8 mouse cellular contexts compared by ENCODE assay signal in the genomic region with DNA sequence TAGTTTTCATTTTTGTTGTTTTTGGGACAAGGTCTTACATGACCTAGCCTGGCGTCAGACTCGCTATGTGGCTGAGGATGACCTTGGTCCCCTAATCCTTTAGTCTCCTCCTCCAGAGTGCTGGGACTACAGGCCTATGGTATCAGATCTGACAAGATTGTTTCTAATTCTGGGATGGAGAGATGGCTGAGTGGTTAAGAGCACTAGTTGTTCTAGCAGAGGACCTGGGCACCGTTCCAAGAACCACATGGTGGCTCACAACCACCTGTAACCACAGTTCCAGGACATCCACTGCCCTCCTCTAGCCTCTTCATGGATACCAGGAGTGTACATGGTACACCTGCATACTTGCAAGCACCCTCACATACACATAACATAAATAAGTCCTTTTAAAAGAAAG. TPM values are rescaled to one million over a fixed set of nuclear protein-coding genes. Genes with fewer than 3 reads are reported as not detected.
DNase-seq lines count a peak whose midpoint lies in the region; ATAC-seq lines count a peak whose summit lies in the region.
"Had no signal": no experiment of that assay in that cellular context is flagged by ENCODE, and none has a peak within 500 bp of the region (broad histone marks: within the 10 kb centered on the region; RNA-seq: fewer than 3 reads in every experiment).

No protein-coding gene starts in this region.

- ATAC-seq in megakaryocyte-erythroid progenitor cell, adult 5-6 weeks (replicated peaks; ENCODE audit: low FRiP score, low TSS enrichment, poor library complexity, severe bottlenecking): peak; percentile 33; the same call in 1 of the 2 replicates
- ATAC-seq in CD4-positive, CD25-positive, alpha-beta regulatory T cell, adult 4 months: no peak

- peak; percentile 51 for DNase-seq in kidney, postnatal 10 days
- DNase-seq in kidney, adult 11 months: no peak
- DNase-seq in adrenal gland, adult 8-10 months: peak; percentile 43
- peak; percentile 30 to 41 for DNase-seq in heart, adult 9 months (ENCODE audit: low spot score in 2 of 2)
- DNase-seq in layer of hippocampus, adult 9-11 months: no peak
- DNase-seq: embryo, embryonic 11 days had no signal

RNA-seq across cellular contexts. Expression of a gene that starts 21.2 kb away (rescaled TPM):
- total RNA-seq in adrenal gland, adult 8-10 months (2022): 1 to 10 TPM; 1.7 to 8.6 (median 5.1) TPM
- 110 and 139 TPM in 2 replicates for total RNA-seq in megakaryocyte-erythroid progenitor cell, adult 5-6 weeks (2014; fragmentation: Nextera tagmentation)
- total RNA-seq in megakaryocyte-erythroid progenitor cell, adult 5-6 weeks (2017): 72.4 and 78.2 TPM in 2 replicates
- polyA plus RNA-seq in CD4-positive, CD25-positive, alpha-beta regulatory T cell, adult 4 months (2017; shearing (Covaris generic)): 1 to 10 TPM; 6.1 to 8.8 TPM

Comparison
In these comparisons a context has a peak if more than half of its experiments do, and no peak if none do; other contexts are left out.
1. DNase-seq: peak in kidney, postnatal 10 days (single experiment), adrenal gland, adult 8-10 months (single experiment) and heart, adult 9 months (2 of 2); none in kidney, adult 11 months (single experiment) and layer of hippocampus, adult 9-11 months (single experiment).
2. RNA of a gene that starts 21.2 kb away (total RNA-seq): 72.4 to 139 TPM in megakaryocyte-erythroid progenitor cell, adult 5-6 weeks; 1.7 to 8.6 TPM in adrenal gland, adult 8-10 months; every median in the first group is over 4 times any median in the second.